Mouse (Mus musculus): Measurements from ENCODE around the gene Adamts2. TPM values are rescaled to one million over a fixed set of nuclear protein-coding genes. Genes with fewer than 3 reads are reported as not detected.

The Adamts2 gene
- polyA plus RNA-seq, 1 experiment from 2014 or later = 0.65 TPM

DNA sequence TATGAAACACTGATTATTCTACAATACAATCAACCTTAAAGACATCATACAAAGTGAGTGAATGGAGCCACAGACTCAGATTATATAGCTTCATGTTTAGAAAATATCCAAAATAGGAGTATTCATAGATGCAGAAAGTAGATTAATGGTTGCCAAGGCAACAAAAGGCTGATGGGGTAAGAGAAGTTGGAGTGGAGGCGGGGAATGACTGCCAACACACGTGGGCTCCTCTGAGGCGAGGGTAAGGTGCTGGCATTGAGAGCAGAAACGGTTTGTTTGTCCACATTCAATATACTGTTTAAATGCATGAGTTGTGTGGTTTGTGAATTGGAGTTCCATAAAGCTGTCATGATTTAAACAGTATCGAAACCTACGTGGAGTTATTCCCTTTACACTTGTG, 56.9 kb downstream of the Adamts2 start:
- no peak for ATAC-seq
- no peaks in the 10 kb centered on the region for H3K9me3 ChIP-seq (replicated peaks)
- no peaks in the 10 kb centered on the region for H3K27me3 ChIP-seq
- peaks cover 3% of the 10 kb centered on the region; the same call in 1 of the 2 replicates for H3K4me1 ChIP-seq
- H3K36me3 ChIP-seq (ENCODE audit: poor library complexity, severe bottlenecking) = no peaks in the 10 kb centered on the region
- no peak overlapping the region for H3K9ac ChIP-seq
- 70% methylated on average over 6 of the region's 6 CpGs for whole genome bisulfite sequencing
- H3K4me2 ChIP-seq = no peak overlapping the region
- H3K27ac ChIP-seq = no peak overlapping the region
- no peak overlapping the region for H3K4me3 ChIP-seq

DNA sequence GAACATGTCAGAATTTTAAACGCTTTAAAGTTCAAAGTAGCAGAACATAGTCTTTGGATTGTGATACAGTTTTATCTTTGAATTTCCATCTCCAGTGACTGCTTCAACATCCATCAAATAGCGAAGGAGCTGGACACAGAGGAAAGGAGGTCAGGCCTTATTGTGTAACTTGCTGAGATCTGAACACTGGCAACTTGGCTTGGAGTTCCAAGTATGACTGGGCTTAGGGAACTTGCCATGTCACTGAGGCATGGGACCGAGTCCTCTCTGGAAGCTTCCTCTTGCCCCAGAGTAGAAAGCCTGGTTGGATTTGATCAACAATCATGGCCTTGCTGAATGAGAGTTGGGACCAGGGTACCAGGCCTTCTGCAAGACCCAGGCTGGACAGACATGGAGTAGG, 60.3 kb downstream of the Adamts2 start:
- Histone ChIP-seq H3K9ac (no peak overlapping the region), H3K4me1 (peaks cover 3% of the 10 kb centered on the region; the same call in 1 of the 2 replicates), H3K9me3 (replicated peaks) (no peaks in the 10 kb centered on the region), H3K27me3 (no peaks in the 10 kb centered on the region), H3K4me2 (no peak overlapping the region), H3K4me3 (no peak overlapping the region), H3K27ac (no peak overlapping the region), H3K36me3 (ENCODE audit: poor library complexity, severe bottlenecking) (no peaks in the 10 kb centered on the region)
- 93% methylated on average over 3 of the region's 3 CpGs for WGBS
- no peak for ATAC-seq

DNA sequence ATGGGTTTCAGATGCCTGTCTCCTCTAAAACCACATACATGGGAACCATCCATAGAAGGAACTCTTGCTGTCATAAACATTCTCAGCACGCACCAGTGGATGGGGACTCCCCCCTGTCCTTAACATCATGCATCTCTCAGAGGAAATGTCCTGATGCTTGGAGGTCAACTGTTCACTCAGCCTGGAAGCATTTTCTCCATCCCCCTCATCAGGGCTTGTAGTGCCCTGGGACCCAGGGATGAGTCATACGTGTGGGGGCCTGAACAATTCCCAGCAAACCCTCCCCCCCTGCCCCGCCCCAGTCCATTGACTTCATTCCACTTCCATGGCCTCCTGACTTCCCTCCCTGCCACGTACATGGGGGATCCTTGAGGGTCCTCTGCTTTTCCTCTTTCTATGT, 62.9 kb downstream of the Adamts2 start:
- H3K4me2 ChIP-seq = no peak overlapping the region
- WGBS = 73% methylated on average over 4 of the region's 4 CpGs

DNA sequence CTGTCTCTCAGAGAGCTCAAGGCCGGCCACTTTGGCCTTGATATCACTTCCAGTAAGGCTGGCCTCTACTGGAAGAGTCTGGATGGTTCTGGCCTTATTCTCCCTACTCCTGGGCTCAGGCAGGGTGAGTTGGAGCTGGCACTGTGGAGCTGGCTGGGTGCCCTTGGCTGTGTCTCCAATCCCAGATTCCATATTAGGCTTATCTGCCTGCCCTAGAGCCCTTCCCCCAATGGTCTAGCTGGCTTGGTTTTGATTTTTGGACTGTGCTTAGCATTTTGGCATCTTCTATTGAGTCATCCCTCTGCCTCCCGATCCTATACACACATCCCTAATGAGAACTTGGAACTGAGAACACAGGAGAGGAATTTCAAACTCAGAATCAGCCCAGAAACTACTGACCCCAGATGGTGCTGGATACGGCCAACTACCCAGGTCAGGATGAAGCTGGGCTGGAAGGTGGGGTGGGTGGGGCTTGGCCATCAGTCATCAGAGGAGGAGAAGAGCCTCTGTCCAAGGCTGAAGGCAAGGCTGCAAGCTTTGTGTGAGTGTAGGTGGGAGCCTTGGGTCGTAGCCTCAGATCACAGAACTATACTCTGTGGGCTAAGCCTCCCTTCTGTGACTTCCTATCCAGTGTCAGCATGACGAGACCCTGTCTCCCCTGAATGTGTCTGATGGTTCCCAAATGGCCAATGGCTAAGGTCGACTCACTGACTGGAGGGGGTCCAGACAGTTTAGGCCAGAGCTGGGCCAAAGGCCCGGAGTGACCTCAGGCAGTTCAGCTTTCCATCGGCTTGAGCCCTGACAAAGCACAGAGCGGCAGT, 67.9 kb downstream of the Adamts2 start:
- H3K27me3 ChIP-seq = no peaks in the 10 kb centered on the region
- no peak for ATAC-seq
- H3K9me3 ChIP-seq (replicated peaks) = no peaks in the 10 kb centered on the region
- H3K4me3 ChIP-seq = no peak overlapping the region
- WGBS = 81% methylated on average over 9 of the region's 9 CpGs
- no peaks in the 10 kb centered on the region for H3K4me1 ChIP-seq
- H3K36me3 ChIP-seq (ENCODE audit: poor library complexity, severe bottlenecking) = no peaks in the 10 kb centered on the region
- H3K9ac ChIP-seq = no peak overlapping the region
- no peak overlapping the region for H3K4me2 ChIP-seq
- H3K27ac ChIP-seq = no peak overlapping the region

More for the DNA sequence above, 62.9 kb downstream of the Adamts2 start:
- Histone ChIP-seq H3K36me3 (ENCODE audit: poor library complexity, severe bottlenecking) (no peaks in the 10 kb centered on the region), H3K27ac (no peak overlapping the region), H3K4me3 (no peak overlapping the region), H3K4me1 (no peaks in the 10 kb centered on the region), H3K27me3 (no peaks in the 10 kb centered on the region), H3K9ac (no peak overlapping the region), H3K9me3 (replicated peaks) (no peaks in the 10 kb centered on the region)
- no peak for ATAC-seq

DNA sequence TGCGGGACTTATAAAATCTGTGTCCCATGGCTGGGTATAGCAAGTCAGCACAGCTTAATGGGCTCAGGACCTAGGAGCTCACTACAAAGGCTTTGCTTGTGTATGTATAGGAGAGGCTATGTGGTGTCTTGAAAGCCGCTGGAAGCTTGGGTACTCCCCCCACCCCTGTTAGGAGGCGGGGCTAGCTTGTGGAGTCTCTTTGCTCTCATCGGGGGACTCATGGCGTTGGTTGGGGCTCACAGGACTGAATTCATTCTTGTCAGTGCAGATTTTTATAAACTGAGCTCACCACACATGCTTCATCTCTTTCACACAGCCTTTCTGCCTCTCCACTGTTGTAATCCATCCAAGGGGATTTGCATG, 68.5 kb downstream of the Adamts2 start:
- no peak for ATAC-seq
- Histone ChIP-seq H3K4me3 (no peak overlapping the region), H3K27me3 (no peaks in the 10 kb centered on the region), H3K9ac (no peak overlapping the region), H3K36me3 (ENCODE audit: poor library complexity, severe bottlenecking) (no peaks in the 10 kb centered on the region), H3K27ac (no peak overlapping the region), H3K4me1 (no peaks in the 10 kb centered on the region), H3K9me3 (replicated peaks) (no peaks in the 10 kb centered on the region), H3K4me2 (no peak overlapping the region)
- 68% methylated on average over 5 of the region's 5 CpGs for WGBS

DNA sequence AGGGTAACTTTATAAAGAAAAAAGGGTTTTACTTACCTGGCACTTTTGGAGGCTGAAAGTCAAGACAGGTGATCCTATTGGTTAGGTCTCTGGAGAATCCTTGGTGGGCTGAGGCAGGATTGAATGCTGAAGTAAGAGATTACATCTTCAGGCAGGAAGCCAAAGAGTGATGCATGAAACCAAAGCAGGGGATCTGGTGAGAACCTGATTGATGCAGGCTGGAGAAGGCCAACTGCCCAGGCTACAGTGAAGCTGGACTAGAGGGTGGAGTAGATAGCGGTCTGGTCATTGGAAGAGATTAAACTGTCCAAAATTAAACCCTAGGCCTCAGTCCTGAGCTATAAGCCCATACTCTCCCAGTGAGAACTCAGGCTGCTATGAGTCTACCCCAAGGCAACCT, 69.0 kb downstream of the Adamts2 start:
- no peak overlapping the region for H3K4me2 ChIP-seq
- H3K4me1 ChIP-seq = no peaks in the 10 kb centered on the region
- H3K9me3 ChIP-seq (replicated peaks) = no peaks in the 10 kb centered on the region
- no peaks in the 10 kb centered on the region for H3K36me3 ChIP-seq (ENCODE audit: poor library complexity, severe bottlenecking)
- WGBS = 100% methylated on average over 1 of the region's 1 CpGs
- H3K9ac ChIP-seq = no peak overlapping the region
- no peak overlapping the region for H3K27ac ChIP-seq
- H3K4me3 ChIP-seq = no peak overlapping the region
- no peaks in the 10 kb centered on the region for H3K27me3 ChIP-seq
- no peak for ATAC-seq

DNA sequence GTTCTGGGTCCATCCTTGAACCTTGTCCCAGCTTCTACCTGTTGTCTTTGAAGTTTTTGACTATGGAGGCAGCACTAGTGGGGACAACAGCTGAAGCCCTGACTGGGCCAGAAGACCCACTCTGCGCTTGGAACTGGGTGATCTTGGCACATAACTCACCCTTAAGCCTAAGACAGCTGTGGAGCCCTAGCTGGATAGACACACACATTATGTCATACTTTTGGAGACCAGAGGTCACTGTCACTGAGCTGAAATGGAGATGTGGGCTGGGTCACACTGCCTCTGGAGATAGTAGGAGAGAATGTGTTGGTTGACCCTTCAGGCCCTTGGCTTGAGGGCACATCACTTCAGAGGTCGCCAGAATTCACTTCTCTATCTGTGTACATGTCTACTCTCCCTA, 69.5 kb downstream of the Adamts2 start:
- Histone ChIP-seq H3K9me3 (replicated peaks) (no peaks in the 10 kb centered on the region), H3K4me1 (no peaks in the 10 kb centered on the region), H3K4me3 (no peak overlapping the region), H3K4me2 (no peak overlapping the region), H3K27ac (no peak overlapping the region), H3K27me3 (no peaks in the 10 kb centered on the region), H3K36me3 (ENCODE audit: poor library complexity, severe bottlenecking) (no peaks in the 10 kb centered on the region), H3K9ac (no peak overlapping the region)
- WGBS = 70% methylated on average over 2 of the region's 2 CpGs
- ATAC-seq = no peak

DNA sequence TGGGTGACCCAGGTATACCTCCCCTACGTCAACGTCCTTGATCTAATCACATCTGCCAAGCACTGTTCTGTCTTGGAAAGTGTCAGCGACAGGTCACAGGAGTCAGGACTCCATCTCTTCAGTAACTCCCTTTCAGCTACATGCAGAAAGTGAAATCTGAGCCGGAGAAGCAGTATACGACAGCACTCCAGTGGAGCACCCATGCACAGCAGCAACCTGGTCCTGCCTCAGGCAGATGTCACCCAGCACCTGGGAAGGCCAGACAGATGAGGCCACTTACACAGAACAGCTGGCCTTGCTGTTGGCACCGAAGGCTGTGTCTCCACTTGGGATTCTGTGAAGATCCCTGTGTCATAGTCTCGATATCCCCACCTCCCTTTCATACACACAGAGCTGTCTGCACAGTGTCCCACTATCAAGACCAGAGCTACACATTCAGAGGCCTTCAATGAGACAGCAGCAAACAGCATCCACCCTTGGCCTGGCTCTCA, 70.0 kb downstream of the Adamts2 start:
- Histone ChIP-seq H3K4me1 (no peaks in the 10 kb centered on the region), H3K27me3 (no peaks in the 10 kb centered on the region), H3K27ac (no peak overlapping the region), H3K4me2 (no peak overlapping the region), H3K9me3 (replicated peaks) (no peaks in the 10 kb centered on the region), H3K36me3 (ENCODE audit: poor library complexity, severe bottlenecking) (no peaks in the 10 kb centered on the region), H3K9ac (no peak overlapping the region), H3K4me3 (no peak overlapping the region)
- ATAC-seq = no peak
- WGBS = 91% methylated on average over 7 of the region's 7 CpGs

DNA sequence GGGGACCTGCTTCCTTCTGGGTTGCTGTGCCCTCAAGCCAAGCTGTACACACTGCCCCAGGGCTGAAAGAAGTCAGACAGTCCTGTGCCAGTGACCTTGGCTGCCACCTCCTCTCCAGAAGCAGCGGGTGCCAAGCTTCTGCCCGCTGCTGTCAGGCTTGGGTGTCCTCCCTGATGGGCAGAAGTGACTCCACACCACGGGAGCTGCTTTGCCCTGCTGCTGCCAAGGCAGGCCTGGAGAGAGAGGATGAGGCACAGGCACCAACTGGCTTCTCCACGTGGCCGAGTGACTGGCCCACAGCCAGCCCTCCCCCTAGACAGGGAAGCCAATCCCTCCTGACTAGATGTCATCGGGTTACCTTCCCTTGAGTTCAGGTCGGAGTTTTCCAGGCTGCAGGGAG, 71.0 kb downstream of the Adamts2 start:
- Histone ChIP-seq H3K9me3 (replicated peaks) (no peaks in the 10 kb centered on the region), H3K4me1 (no peaks in the 10 kb centered on the region), H3K4me2 (no peak overlapping the region), H3K36me3 (ENCODE audit: poor library complexity, severe bottlenecking) (no peaks in the 10 kb centered on the region), H3K9ac (no peak overlapping the region), H3K4me3 (no peak overlapping the region), H3K27me3 (no peaks in the 10 kb centered on the region), H3K27ac (no peak overlapping the region)
- 63% methylated on average over 7 of the region's 7 CpGs for WGBS
- no peak for ATAC-seq

DNA sequence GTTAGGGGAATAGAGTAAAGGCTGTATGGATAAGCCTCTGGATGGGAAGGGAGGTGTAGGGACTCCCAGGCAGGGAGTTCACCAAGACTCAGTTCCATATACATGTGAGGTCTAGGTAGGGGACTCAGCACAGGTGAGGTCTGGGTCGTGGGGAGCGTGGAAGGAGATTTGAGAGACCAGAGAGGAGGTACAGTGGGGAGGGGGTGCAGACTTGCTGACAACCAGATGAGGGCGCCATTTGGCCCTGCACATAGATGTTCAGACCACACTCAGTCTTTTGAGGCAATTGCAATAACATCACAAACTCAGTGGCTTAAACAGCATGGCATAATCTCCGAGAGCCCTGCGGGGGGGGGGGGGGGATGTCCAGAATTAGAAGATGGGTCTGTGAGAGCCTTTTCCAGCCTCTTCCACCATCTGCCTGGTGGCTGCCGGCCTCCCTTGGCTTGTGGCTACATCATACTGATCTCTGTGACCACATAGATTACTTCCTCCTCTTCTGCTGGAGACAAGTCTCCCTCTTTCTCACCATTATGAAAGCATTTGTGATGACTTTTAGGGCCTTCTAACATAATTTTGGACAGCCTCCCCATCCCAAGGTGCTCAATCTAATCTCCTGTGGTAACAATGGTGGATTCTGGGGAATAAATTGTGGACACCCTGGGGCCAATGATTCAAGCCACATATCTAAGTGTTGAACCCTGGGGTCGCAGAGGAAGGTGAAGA, 71.8 kb downstream of the Adamts2 start:
- Histone ChIP-seq H3K27ac (no peak overlapping the region), H3K4me2 (no peak overlapping the region), H3K4me1 (no peaks in the 10 kb centered on the region), H3K4me3 (no peak overlapping the region), H3K36me3 (ENCODE audit: poor library complexity, severe bottlenecking) (no peaks in the 10 kb centered on the region), H3K9ac (no peak overlapping the region), H3K27me3 (no peaks in the 10 kb centered on the region), H3K9me3 (replicated peaks) (no peaks in the 10 kb centered on the region)
- WGBS = 66% methylated on average over 6 of the region's 7 CpGs
- ATAC-seq = no peak

DNA sequence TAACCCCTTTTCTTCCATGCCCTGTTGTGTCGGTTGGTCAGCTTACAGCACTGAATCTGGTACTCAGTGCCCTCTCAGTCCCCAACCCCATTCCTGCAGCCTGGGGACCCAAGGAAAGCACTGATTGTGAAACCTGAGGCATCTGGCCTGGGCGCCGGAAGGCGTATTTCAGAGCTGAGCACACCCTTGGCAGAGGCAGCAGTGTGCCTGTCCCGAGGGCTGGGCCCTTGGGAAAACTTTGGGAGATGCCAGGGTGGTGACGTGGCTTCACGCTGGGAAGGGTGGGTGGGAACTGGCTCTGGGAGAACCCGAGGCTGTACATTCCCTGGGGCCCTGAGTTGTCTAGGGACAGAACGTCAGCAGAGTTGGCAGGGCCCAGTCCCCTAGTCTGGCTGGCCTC, 72.5 kb downstream of the Adamts2 start:
- H3K27ac ChIP-seq = no peak overlapping the region
- no peak overlapping the region for H3K4me3 ChIP-seq
- no peaks in the 10 kb centered on the region for H3K27me3 ChIP-seq
- H3K4me1 ChIP-seq = no peaks in the 10 kb centered on the region
- no peaks in the 10 kb centered on the region for H3K36me3 ChIP-seq (ENCODE audit: poor library complexity, severe bottlenecking)
- H3K9ac ChIP-seq = no peak overlapping the region
- 86% methylated on average over 9 of the region's 9 CpGs for WGBS
- ATAC-seq = no peak
- H3K9me3 ChIP-seq (replicated peaks) = no peaks in the 10 kb centered on the region
- no peak overlapping the region for H3K4me2 ChIP-seq

DNA sequence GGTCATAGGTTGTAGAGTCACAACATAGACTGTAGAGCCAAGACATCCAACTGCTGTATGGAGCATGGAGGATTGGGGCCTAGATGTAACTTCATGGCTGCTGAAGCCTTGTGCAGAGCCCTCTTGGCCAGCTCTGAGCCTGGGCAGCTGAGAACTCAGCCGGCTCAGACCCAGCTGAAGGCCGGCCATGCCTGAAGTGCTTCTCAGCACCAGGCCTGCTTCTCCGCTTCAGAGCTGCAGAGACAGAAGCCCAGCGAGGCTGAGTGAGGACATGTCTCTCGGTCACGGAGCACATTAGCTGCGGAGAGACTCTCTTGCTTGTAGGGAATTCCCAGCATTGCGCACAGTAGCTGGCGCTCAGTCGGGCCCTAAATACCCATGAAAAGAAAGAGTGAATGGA, 76.8 kb downstream of the Adamts2 start:
- WGBS = 95% methylated on average over 10 of the region's 10 CpGs
- no peak for ATAC-seq
- H3K27me3 ChIP-seq = no peaks in the 10 kb centered on the region
- H3K27ac ChIP-seq = no peak overlapping the region
- H3K4me3 ChIP-seq = no peak overlapping the region
- H3K4me2 ChIP-seq = no peak overlapping the region
- H3K9ac ChIP-seq = no peak overlapping the region
- no peaks in the 10 kb centered on the region for H3K36me3 ChIP-seq (ENCODE audit: poor library complexity, severe bottlenecking)
- H3K4me1 ChIP-seq = no peaks in the 10 kb centered on the region
- H3K9me3 ChIP-seq (replicated peaks) = no peaks in the 10 kb centered on the region
